9 mouse cellular contexts compared by ENCODE assay signal in the genomic region with DNA sequence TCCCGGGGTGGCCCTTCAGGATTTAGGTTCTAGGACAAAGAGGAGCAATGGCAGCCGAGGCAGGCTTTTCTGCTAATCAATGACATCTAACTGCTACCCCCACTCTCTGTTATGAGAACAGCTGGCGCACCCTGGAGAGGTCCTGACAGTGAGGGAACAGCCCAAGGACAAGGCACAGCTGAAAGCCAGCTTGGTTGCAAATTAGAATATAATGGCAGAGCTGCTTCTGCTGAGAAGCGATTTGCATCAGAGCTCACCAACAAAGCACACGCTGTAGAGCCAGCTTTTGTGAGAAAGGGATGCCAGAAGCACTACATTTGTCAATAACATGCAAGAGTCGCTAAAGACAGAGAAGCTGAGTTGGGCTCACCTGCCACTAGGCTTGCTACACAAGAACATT.
DNase-seq lines count a peak whose midpoint lies in the region; ATAC-seq and TF ChIP-seq lines count a peak whose summit lies in the region.
"Had no signal": no experiment of that assay in that cellular context is flagged by ENCODE, and none has a peak within 500 bp of the region (broad histone marks: within the 10 kb centered on the region; RNA-seq: fewer than 3 reads in every experiment).

No protein-coding gene starts in this region.

- TF ChIP-seq CTCF in midbrain, postnatal 0 days (IDR thresholded peaks at IDR 0.05): no peak

- DNase-seq in layer of hippocampus, adult 11-12 months (ENCODE audit: low spot score): peak; percentile 15
- no peak for DNase-seq in layer of hippocampus, adult 9-10 months (ENCODE audit: low spot score)
- DNase-seq in embryo, embryonic 10 days (ENCODE audit: low spot score): peak; percentile 67
- peak; percentile 64 for DNase-seq in midbrain, postnatal 0 days (ENCODE audit: low spot score)
- no peak for DNase-seq in urinary bladder, postnatal 10 days (ENCODE audit: low spot score)
- no peak for DNase-seq in liver
- no peak for DNase-seq in adrenal gland, postnatal 36 days
- DNase-seq: spleen, adult 18-20 months had no signal

- 7% methylated on average over 6 of the region's 6 CpGs for WGBS in hindbrain, embryonic 12.5 days
- 5% methylated on average over 6 of the region's 6 CpGs for WGBS in midbrain, postnatal 0 days

- peaks cover 37% of the 10 kb centered on the region for H3K4me1 ChIP-seq in hindbrain, embryonic 12.5 days
- H3K4me1 ChIP-seq in midbrain, postnatal 0 days (ENCODE audit: insufficient read depth, low read length): no peaks in the 10 kb centered on the region; the same call in 1 of the 2 replicates

- no peaks in the 10 kb centered on the region for H3K9me3 ChIP-seq in hindbrain, embryonic 12.5 days (replicated peaks)
- no peaks in the 10 kb centered on the region for H3K9me3 ChIP-seq in midbrain, postnatal 0 days (ENCODE audit: low read length)

- peak overlapping the region; percentile 92 for H3K27ac ChIP-seq in hindbrain, embryonic 12.5 days
- no peak overlapping the region for H3K27ac ChIP-seq in midbrain, postnatal 0 days (ENCODE audit: low read depth, low read length)

- H3K36me3 ChIP-seq in hindbrain, embryonic 12.5 days: no peaks in the 10 kb centered on the region
- H3K36me3 ChIP-seq in midbrain, postnatal 0 days (ENCODE audit: insufficient read depth, low read length): no peaks in the 10 kb centered on the region

- H3K4me2 ChIP-seq in hindbrain, embryonic 12.5 days (replicated peaks): 0 out of 2 replicates have a peak overlapping the region, but pooled peaks have one; percentile 12
- H3K4me2 ChIP-seq in midbrain, postnatal 0 days (ENCODE audit: low read depth, low read length, poor library complexity, severe bottlenecking): no peak overlapping the region

- peak; percentile 88 for ATAC-seq in hindbrain, embryonic 12.5 days (ENCODE audit: low FRiP score)
- peak; percentile 29; the same call in 1 of the 2 replicates for ATAC-seq in midbrain, postnatal 0 days (ENCODE audit: low FRiP score)

- H3K9ac ChIP-seq in hindbrain, embryonic 12.5 days: no peak overlapping the region
- no peak overlapping the region for H3K9ac ChIP-seq in midbrain, postnatal 0 days (replicated peaks; ENCODE audit: low read length, poor library complexity, severe bottlenecking)

- H3K27me3 ChIP-seq in hindbrain, embryonic 12.5 days: no peaks in the 10 kb centered on the region
- no peaks in the 10 kb centered on the region for H3K27me3 ChIP-seq in midbrain, postnatal 0 days (ENCODE audit: insufficient read depth, low read length)

- no peak overlapping the region for H3K4me3 ChIP-seq in hindbrain, embryonic 12.5 days
- no peak overlapping the region for H3K4me3 ChIP-seq in midbrain, postnatal 0 days (ENCODE audit: low read depth, low read length)

Comparison
In these comparisons a context has a peak if more than half of its experiments do, and no peak if none do; other contexts are left out.
1. DNase-seq: peak in layer of hippocampus, adult 11-12 months (single experiment), embryo, embryonic 10 days (single experiment) and midbrain, postnatal 0 days (single experiment); none in layer of hippocampus, adult 9-10 months (single experiment), urinary bladder, postnatal 10 days (single experiment), liver (single experiment) and adrenal gland, postnatal 36 days (0 of 2).